Mouse (Mus musculus) heart, embryonic 14.5 days (tissue): ENCODE measurements at regions not wholly inside any gene's neighbourhood (a gene's known extent, or its start where the extent isn't known, plus 50 kb on each side); places are given as distances from the start of the nearest gene placed in this dataset.
"Not testable (repeated sequence)": the region's sequence is repeated elsewhere in the genome, so short reads cannot be mapped to it uniquely, and the experiment has no call there.

Source experiments
- ATAC-seq: fragments of 200-750 bp; cut with Nextera tagmentation; 2 replicates; pipeline ENCODE4 v1.8.0; 2017; ENCODE audit warnings: low read depth, moderate TSS enrichment; ENCODE audit not compliant: insufficient number of reproducible peaks, insufficient read depth, low FRiP score
- H3K27ac ChIP-seq, 2 experiments: fragments of 200-500 bp in 1 of 2; fragments of 300-500 bp in 1 of 2; sonication (generic) in 1 of 2; replicated peaks in 1 of 2; 2 replicates each; pipeline ENCODE4 v1.5.1; 2012 to 2014; ENCODE audit warnings: low read depth in 2 of 2, low read length in 2 of 2, control low read depth in 1 of 2, mild to moderate bottlenecking in 1 of 2, mixed read lengths in 1 of 2; ENCODE audit not compliant: control insufficient read depth in 1 of 2, insufficient read depth in 1 of 2
- H3K27me3 ChIP-seq: fragments of 300-500 bp; sonication (generic); 2 replicates; pipeline ENCODE4 v1.6.1; 2014; ENCODE audit warnings: mild to moderate bottlenecking, low read length, control low read depth; ENCODE audit not compliant: control insufficient read depth, insufficient read depth
- H3K36me3 ChIP-seq: fragments of 300-500 bp; sonication (generic); 2 replicates; pipeline ENCODE4 v1.6.1; 2014; ENCODE audit warnings: mild to moderate bottlenecking, control low read depth, low read length, mixed read lengths; ENCODE audit not compliant: control insufficient read depth, insufficient read depth
- H3K4me1 ChIP-seq, 2 experiments: fragments of 200-500 bp in 1 of 2; fragments of 300-500 bp in 1 of 2; sonication (generic) in 1 of 2; 2 replicates each; pipeline ENCODE4 v1.6.1; 2012 to 2014; ENCODE audit warnings: low read length in 2 of 2, control low read depth in 1 of 2, mixed read lengths in 1 of 2; ENCODE audit not compliant: control insufficient read depth in 2 of 2, insufficient read depth in 2 of 2
- H3K4me2 ChIP-seq: fragments of 300-500 bp; sonication (generic); 2 replicates; pipeline ENCODE4 v1.6.1; 2014; ENCODE audit warnings: mild to moderate bottlenecking, low read length
- H3K4me3 ChIP-seq, 2 experiments: fragments of 200-500 bp in 1 of 2; fragments of 300-500 bp in 1 of 2; sonication (generic) in 1 of 2; 2 replicates each; pipeline ENCODE4 v1.5.1; 2012 to 2014; ENCODE audit warnings: low read length in 2 of 2, mild to moderate bottlenecking in 2 of 2, control low read depth in 1 of 2, low read depth in 1 of 2, moderate library complexity in 1 of 2; ENCODE audit not compliant: control insufficient read depth in 1 of 2, insufficient read depth in 1 of 2
- H3K9ac ChIP-seq: fragments of 300-500 bp; sonication (generic); 2 replicates; pipeline ENCODE4 v1.6.1; 2014; ENCODE audit warnings: mild to moderate bottlenecking, low read length
- H3K9me3 ChIP-seq: fragments of 300-500 bp; sonication (generic); 2 replicates; pipeline ENCODE4 v1.6.1; 2016; ENCODE audit warnings: low read length, control low read depth; ENCODE audit not compliant: control insufficient read depth
- WGBS: fragments of 180-500 bp; shearing (Covaris S2); extraction: QIAGEN DNeasy Blood & Tissue Kit; methylation state at CpG from one replicate; pipeline ENCODE4 v1.1.7; 2014; 5-methylcytosine and 5-hydroxymethylcytosine counted together

DNA sequence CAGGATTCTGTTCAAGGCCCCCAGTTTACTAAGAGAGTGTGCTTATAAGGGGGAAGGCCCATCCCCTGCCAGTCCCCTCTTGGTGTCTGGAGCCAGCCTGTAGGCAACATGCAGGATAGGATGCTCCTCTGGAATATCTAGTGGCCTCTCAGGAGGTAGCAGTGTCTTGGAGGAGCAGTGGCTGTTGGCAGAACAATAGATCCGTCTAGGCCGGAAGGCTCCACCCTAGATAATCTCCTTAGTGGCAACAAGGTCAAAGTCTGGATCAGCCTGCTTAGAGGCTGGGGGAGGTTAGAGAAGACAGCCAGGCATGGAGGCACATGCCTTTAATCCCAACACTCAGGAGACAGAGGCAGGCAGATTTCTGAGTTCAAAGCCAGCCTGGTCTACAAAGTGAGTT lies 788.7 kb downstream of the Cdh11 start:
- H3K4me3 ChIP-seq, H3K4me2 ChIP-seq, ATAC-seq, H3K4me1 ChIP-seq, H3K9me3 ChIP-seq, H3K27ac ChIP-seq, H3K9ac ChIP-seq, H3K27me3 ChIP-seq, H3K36me3 ChIP-seq: not testable (repeated sequence)
- WGBS: 55% methylated on average over 2 of the region's 2 CpGs

DNA sequence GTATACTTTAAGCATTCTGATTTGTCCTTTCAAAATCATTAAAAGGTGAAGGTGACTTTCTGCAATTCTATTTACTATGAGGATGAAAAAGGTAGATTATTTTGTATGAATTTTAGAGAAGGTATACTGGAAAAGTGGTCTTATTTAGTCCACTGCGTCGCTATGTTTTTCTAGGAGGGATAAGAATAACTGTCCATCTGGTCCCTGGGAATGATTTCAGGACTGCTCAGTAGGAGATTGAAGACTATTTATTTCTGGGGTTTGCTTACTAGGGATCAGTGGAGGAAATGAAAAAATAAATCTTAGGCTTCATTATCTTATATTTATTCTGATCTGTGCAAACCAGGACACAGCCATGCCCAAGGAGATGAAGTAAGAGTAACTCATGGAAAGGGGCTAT lies 828.6 kb downstream of the Cdh11 start:
- WGBS: 84% methylated on average over 2 of the region's 2 CpGs

DNA sequence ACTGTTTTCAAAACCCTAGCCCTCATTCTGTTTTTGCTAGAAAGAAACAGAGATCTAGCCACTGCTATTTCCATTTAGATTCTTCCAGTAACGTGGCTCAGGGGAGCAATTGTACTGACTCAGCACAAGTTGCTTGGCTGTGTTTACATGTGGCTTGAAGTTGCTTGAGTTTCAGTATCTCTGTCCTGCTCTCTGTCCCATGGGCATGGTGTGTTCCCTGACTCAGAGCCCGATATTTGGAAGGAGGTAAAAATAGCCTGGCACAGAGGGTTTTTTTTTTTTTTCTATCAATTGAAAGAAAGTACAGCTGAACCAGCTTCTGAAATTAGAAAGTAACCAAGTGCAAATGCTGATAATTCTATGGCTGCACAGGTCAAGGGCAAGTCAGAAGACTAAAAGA lies 834.8 kb downstream of the Cdh11 start:
- ATAC-seq: no peak
- Histone ChIP-seq H3K4me1 (no peaks in the 10 kb centered on the region; a peak in 1 of 4 replicates), H3K36me3 (no peaks in the 10 kb centered on the region), H3K9ac (no peak overlapping the region), H3K27ac (peak overlapping the region; percentile 60 to 65; a peak in 3 of 4 replicates), H3K4me3 (no peak overlapping the region), H3K9me3 (no peaks in the 10 kb centered on the region), H3K27me3 (no peaks in the 10 kb centered on the region), H3K4me2 (peak overlapping the region; percentile 25)
- 18% methylated on average over 2 of the region's 2 CpGs for WGBS

More for the DNA sequence above, 828.6 kb downstream of the Cdh11 start:
- no peak for ATAC-seq
- Histone ChIP-seq H3K27me3 (no peaks in the 10 kb centered on the region), H3K4me1 (no peaks in the 10 kb centered on the region), H3K4me2 (no peak overlapping the region), H3K36me3 (no peaks in the 10 kb centered on the region), H3K9me3 (no peaks in the 10 kb centered on the region), H3K27ac (no peak overlapping the region), H3K4me3 (no peak overlapping the region), H3K9ac (no peak overlapping the region)

- ATAC-seq: no peak
- H3K4me1 ChIP-seq: no peaks in the 10 kb centered on the region
- H3K27ac ChIP-seq: no peak overlapping the region
- no peaks in the 10 kb centered on the region for H3K36me3 ChIP-seq
- H3K9ac ChIP-seq: no peak overlapping the region
- H3K4me2 ChIP-seq: no peak overlapping the region
- H3K9me3 ChIP-seq: no peaks in the 10 kb centered on the region
- no peak overlapping the region for H3K4me3 ChIP-seq
- no peaks in the 10 kb centered on the region for H3K27me3 ChIP-seq
- WGBS: 79% methylated on average over 2 of the region's 2 CpGs
Measured at GRCm38 (mm10) chr8:101937859-101938258, 847.6 kb downstream of the Cdh11 start.

- WGBS: 83% methylated on average over 1 of the region's 1 CpGs
- no peaks in the 10 kb centered on the region for H3K27me3 ChIP-seq
- H3K9ac ChIP-seq: no peak overlapping the region
- no peak overlapping the region for H3K4me3 ChIP-seq
- no peaks in the 10 kb centered on the region for H3K36me3 ChIP-seq
- no peak overlapping the region for H3K4me2 ChIP-seq
- no peaks in the 10 kb centered on the region for H3K9me3 ChIP-seq
- ATAC-seq: no peak
- no peak overlapping the region for H3K27ac ChIP-seq
- H3K4me1 ChIP-seq: no peaks in the 10 kb centered on the region
Measured at GRCm38 (mm10) chr8:101913665-101914064, 871.8 kb downstream of the Cdh11 start.
